ENCODE assay signal across 20 mouse cellular contexts in genomic region chr19:38133986-38134385, GRCm38 (mm10). TPM values are rescaled to one million over a fixed set of nuclear protein-coding genes. Genes with fewer than 3 reads are reported as not detected.
A peak's percentile ranks its signal among the peaks of the same experiment; 100 is the strongest.
DNase-seq lines count a peak whose midpoint lies in the region; ATAC-seq and TF ChIP-seq lines count a peak whose summit lies in the region.
"Had no signal": no experiment of that assay in that cellular context is flagged by ENCODE, and none has a peak within 500 bp of the region (broad histone marks: within the 10 kb centered on the region; RNA-seq: fewer than 3 reads in every experiment).

No protein-coding gene starts in this region.

- DNase-seq in kidney, adult 2 months: no peak
- DNase-seq in intestine, embryonic 14.5 days (ENCODE audit: low spot score): no peak
- no peak for DNase-seq in liver, embryonic 13.5 days
- no peak for DNase-seq in stomach, postnatal 0 days (ENCODE audit: low spot score)
- DNase-seq in adrenal gland, adult 18-20 months (ENCODE audit: low spot score in 2 of 2): no peak
- DNase-seq: adrenal gland, postnatal 36 days; cerebellum, adult 9-11 months; kidney, adult 18-20 months; left cerebral cortex, postnatal 4 days; thymus, postnatal 4 days had no signal

- no peak for TF ChIP-seq EP300 in stomach, postnatal 0 days (optimal IDR thresholded peaks at IDR 0.05)

- H3K9me3 ChIP-seq in kidney, embryonic 16.5 days (ENCODE audit: low read length): no peaks in the 10 kb centered on the region
- H3K9me3 ChIP-seq in intestine, embryonic 14.5 days (ENCODE audit: control insufficient read depth, low read length): no peaks in the 10 kb centered on the region
- H3K9me3 ChIP-seq in liver, embryonic 13.5 days (replicated peaks): no peaks in the 10 kb centered on the region
- H3K9me3 ChIP-seq in stomach, postnatal 0 days (ENCODE audit: control insufficient read depth, low read length): no peaks in the 10 kb centered on the region
- no peaks in the 10 kb centered on the region for H3K9me3 ChIP-seq in midbrain, embryonic 15.5 days
- H3K9me3 ChIP-seq: lung, embryonic 15.5 days had no signal

- H3K27me3 ChIP-seq in kidney, embryonic 16.5 days (ENCODE audit: insufficient read depth, low read length): no peaks in the 10 kb centered on the region
- H3K27me3 ChIP-seq in kidney, adult 2 months (replicated peaks; ENCODE audit: control insufficient read depth, insufficient read depth, low read length): no peaks in the 10 kb centered on the region
- no peaks in the 10 kb centered on the region for H3K27me3 ChIP-seq in intestine, embryonic 14.5 days (replicated peaks; ENCODE audit: control insufficient read depth, insufficient read depth, low read length)
- H3K27me3 ChIP-seq in liver, embryonic 13.5 days: no peaks in the 10 kb centered on the region
- no peaks in the 10 kb centered on the region for H3K27me3 ChIP-seq in stomach, postnatal 0 days (ENCODE audit: control insufficient read depth, insufficient read depth, low read length)
- H3K27me3 ChIP-seq in midbrain, embryonic 15.5 days (replicated peaks): no peaks in the 10 kb centered on the region
- H3K27me3 ChIP-seq: lung, embryonic 15.5 days had no signal

- H3K4me1 ChIP-seq in kidney, embryonic 16.5 days (ENCODE audit: insufficient read depth, low read length): no peaks in the 10 kb centered on the region
- H3K4me1 ChIP-seq in kidney, adult 2 months (ENCODE audit: control insufficient read depth, insufficient read depth, low read length): no peaks in the 10 kb centered on the region
- no peaks in the 10 kb centered on the region for H3K4me1 ChIP-seq in intestine, embryonic 14.5 days (replicated peaks; ENCODE audit: control insufficient read depth, insufficient read depth, low read length)
- peaks cover 13% of the 10 kb centered on the region for H3K4me1 ChIP-seq in liver, embryonic 13.5 days (replicated peaks)
- H3K4me1 ChIP-seq in stomach, postnatal 0 days (replicated peaks; ENCODE audit: control insufficient read depth, insufficient read depth): no peaks in the 10 kb centered on the region
- no peaks in the 10 kb centered on the region for H3K4me1 ChIP-seq in midbrain, embryonic 15.5 days
- H3K4me1 ChIP-seq: lung, embryonic 15.5 days had no signal

- H3K4me3 ChIP-seq in kidney, embryonic 16.5 days (ENCODE audit: low read length): no peak overlapping the region
- no peak overlapping the region for H3K4me3 ChIP-seq in kidney, adult 2 months (ENCODE audit: insufficient read depth, low read depth, low read length)
- no peak overlapping the region for H3K4me3 ChIP-seq in intestine, embryonic 14.5 days (ENCODE audit: low read depth, low read length)
- H3K4me3 ChIP-seq in liver, embryonic 13.5 days (replicated peaks): no peak overlapping the region
- H3K4me3 ChIP-seq in stomach, postnatal 0 days (ENCODE audit: low read depth, low read length): no peak overlapping the region
- H3K4me3 ChIP-seq in midbrain, embryonic 15.5 days: no peak overlapping the region
- H3K4me3 ChIP-seq: lung, embryonic 15.5 days had no signal

- TF ChIP-seq POLR2A in kidney, adult 2 months (IDR thresholded peaks at IDR 0.05; ENCODE audit: low read depth, low read length): no peak

- no peak overlapping the region for H3K27ac ChIP-seq in kidney, embryonic 16.5 days (ENCODE audit: low read length)
- no peak overlapping the region for H3K27ac ChIP-seq in kidney, adult 2 months (ENCODE audit: insufficient read depth, low read depth, low read length)
- H3K27ac ChIP-seq in intestine, embryonic 14.5 days (ENCODE audit: low read depth): no peak overlapping the region
- H3K27ac ChIP-seq in liver, embryonic 13.5 days: peak overlapping the region; percentile 62
- no peak overlapping the region for H3K27ac ChIP-seq in stomach, postnatal 0 days (replicated peaks)
- H3K27ac ChIP-seq in midbrain, embryonic 15.5 days: no peak overlapping the region
- H3K27ac ChIP-seq: lung, embryonic 15.5 days had no signal

- ATAC-seq in kidney, embryonic 16.5 days (ENCODE audit: low FRiP score, low TSS enrichment): peak; percentile 71
- ATAC-seq in intestine, embryonic 14.5 days (replicated peaks; ENCODE audit: low FRiP score, low TSS enrichment, low read depth): peak; percentile 88
- peak; percentile 88 for ATAC-seq in liver, embryonic 13.5 days (ENCODE audit: low read depth)
- peak; percentile 47; the same call in 1 of the 2 replicates for ATAC-seq in stomach, postnatal 0 days (ENCODE audit: low FRiP score, low TSS enrichment)
- ATAC-seq in midbrain, embryonic 15.5 days (replicated peaks): no peak

- H3K4me2 ChIP-seq in kidney, embryonic 16.5 days (replicated peaks; ENCODE audit: low read depth, low read length): no peak overlapping the region
- no peak overlapping the region for H3K4me2 ChIP-seq in intestine, embryonic 14.5 days (ENCODE audit: low read length)
- no peak overlapping the region for H3K4me2 ChIP-seq in liver, embryonic 13.5 days
- H3K4me2 ChIP-seq in stomach, postnatal 0 days (replicated peaks; ENCODE audit: low read depth): no peak overlapping the region
- no peak overlapping the region for H3K4me2 ChIP-seq in midbrain, embryonic 15.5 days
- H3K4me2 ChIP-seq: lung, embryonic 15.5 days had no signal

- H3K9ac ChIP-seq in kidney, embryonic 16.5 days (replicated peaks; ENCODE audit: low read length): no peak overlapping the region
- no peak overlapping the region for H3K9ac ChIP-seq in intestine, embryonic 14.5 days (ENCODE audit: low read length)
- H3K9ac ChIP-seq in liver, embryonic 13.5 days: no peak overlapping the region
- no peak overlapping the region for H3K9ac ChIP-seq in stomach, postnatal 0 days (ENCODE audit: low read length)
- H3K9ac ChIP-seq in midbrain, embryonic 15.5 days: no peak overlapping the region
- H3K9ac ChIP-seq: lung, embryonic 15.5 days had no signal

- no peaks in the 10 kb centered on the region for H3K36me3 ChIP-seq in kidney, embryonic 16.5 days (ENCODE audit: insufficient read depth, low read length)
- no peaks in the 10 kb centered on the region for H3K36me3 ChIP-seq in kidney, adult 2 months (ENCODE audit: control insufficient read depth, insufficient read depth, low read length)
- no peaks in the 10 kb centered on the region for H3K36me3 ChIP-seq in intestine, embryonic 14.5 days (ENCODE audit: control insufficient read depth, insufficient read depth, low read length)
- no peaks in the 10 kb centered on the region for H3K36me3 ChIP-seq in liver, embryonic 13.5 days
- H3K36me3 ChIP-seq in stomach, postnatal 0 days (ENCODE audit: control insufficient read depth, insufficient read depth, low read length): no peaks in the 10 kb centered on the region
- H3K36me3 ChIP-seq in midbrain, embryonic 15.5 days (replicated peaks): no peaks in the 10 kb centered on the region
- H3K36me3 ChIP-seq: lung, embryonic 15.5 days had no signal

- WGBS in kidney, embryonic 16.5 days: 65% methylated on average over 11 of the region's 11 CpGs
- WGBS in kidney, adult 2 months: 46% methylated on average over 11 of the region's 11 CpGs
- 28% methylated on average over 11 of the region's 11 CpGs for WGBS in intestine, embryonic 14.5 days
- WGBS in liver, embryonic 13.5 days (ENCODE audit: insufficient replicate concordance): 47% methylated on average over 11 of the region's 11 CpGs
- 32% methylated on average over 11 of the region's 11 CpGs for WGBS in stomach, postnatal 0 days
- 64% methylated on average over 11 of the region's 11 CpGs for WGBS in midbrain, embryonic 15.5 days

- TF ChIP-seq CTCF in kidney, adult 2 months (conservative IDR thresholded peaks at IDR 0.05; ENCODE audit: insufficient read depth, insufficient read length, low read depth, low read length): no peak
- TF ChIP-seq CTCF in stomach, postnatal 0 days (IDR thresholded peaks at IDR 0.05; ENCODE audit: low read depth): no peak

RNA-seq across cellular contexts. Expression of gene Pde6c, which starts 1.4 kb away (rescaled TPM):
- polyA plus RNA-seq in kidney, embryonic 16.5 days (2015; fragmentation: Nextera tagmentation; extraction: Ambion mirVana): 0.10 TPM in 1 of 2 replicates, not detected in the other
- polyA plus RNA-seq in kidney, adult 2 months (2012; rRNA removed): not detected in 2 replicates
- polyA plus RNA-seq in intestine, embryonic 14.5 days (2014; fragmentation: Nextera tagmentation; extraction: Ambion mirVana): 0.08 and 0.15 TPM in 2 replicates
- 4.0 and 4.9 TPM in 2 replicates for polyA plus RNA-seq in liver, embryonic 13.5 days (2015; fragmentation: Nextera tagmentation; extraction: Ambion mirVana)
- polyA plus RNA-seq in stomach, postnatal 0 days (2015; fragmentation: Nextera tagmentation; extraction: Ambion mirVana): 0.02 and 0.11 TPM in 2 replicates
- not detected for total RNA-seq in adrenal gland, adult 18-20 months (2021)
- polyA plus RNA-seq in midbrain, embryonic 15.5 days (2015; fragmentation: Nextera tagmentation; extraction: Ambion mirVana): 0.06 and 0.17 TPM in 2 replicates
- total RNA-seq: adrenal gland, postnatal 36 days; gastrocnemius, adult 8-10 months; heart, adult 8-10 months; megakaryocyte, adult 5-6 weeks had no signal
- polyA plus RNA-seq: embryonic facial prominence, embryonic 11.5 days; hindbrain, embryonic 11.5 days; lung, embryonic 15.5 days; neural tube, embryonic 14.5 days had no signal

RNA-seq across cellular contexts. Expression of gene Rbp4, which starts 8.9 kb away (rescaled TPM):
- 5.0 and 9.1 TPM in 2 replicates for polyA plus RNA-seq in kidney, embryonic 16.5 days (2015; fragmentation: Nextera tagmentation; extraction: Ambion mirVana)
- polyA plus RNA-seq in kidney, adult 2 months (2012; rRNA removed): 17.6 and 23.6 TPM in 2 replicates
- 79.7 and 96.6 TPM in 2 replicates for polyA plus RNA-seq in intestine, embryonic 14.5 days (2014; fragmentation: Nextera tagmentation; extraction: Ambion mirVana)
- 1,559 and 1,745 TPM in 2 replicates for polyA plus RNA-seq in liver, embryonic 13.5 days (2015; fragmentation: Nextera tagmentation; extraction: Ambion mirVana)
- polyA plus RNA-seq in stomach, postnatal 0 days (2015; fragmentation: Nextera tagmentation; extraction: Ambion mirVana): 21.3 and 31.7 TPM in 2 replicates
- total RNA-seq in adrenal gland, adult 18-20 months (2021): 100 to 1,000 TPM in 1 of 2 experiments, 10 to 100 TPM in 1; 42.9 to 149 TPM
- polyA plus RNA-seq in midbrain, embryonic 15.5 days (2015; fragmentation: Nextera tagmentation; extraction: Ambion mirVana): 3.6 and 10.5 TPM in 2 replicates
- total RNA-seq: megakaryocyte, adult 5-6 weeks had no signal

RNA-seq across cellular contexts. Expression of gene Ffar4, which starts 37.1 kb away (rescaled TPM):
- polyA plus RNA-seq in kidney, embryonic 16.5 days (2015; fragmentation: Nextera tagmentation; extraction: Ambion mirVana): 1.3 and 1.4 TPM in 2 replicates
- 1.8 and 2.2 TPM in 2 replicates for polyA plus RNA-seq in kidney, adult 2 months (2012; rRNA removed)
- polyA plus RNA-seq in intestine, embryonic 14.5 days (2014; fragmentation: Nextera tagmentation; extraction: Ambion mirVana): 7.0 and 10.4 TPM in 2 replicates
- 0.12 and 0.17 TPM in 2 replicates for polyA plus RNA-seq in liver, embryonic 13.5 days (2015; fragmentation: Nextera tagmentation; extraction: Ambion mirVana)
- polyA plus RNA-seq in stomach, postnatal 0 days (2015; fragmentation: Nextera tagmentation; extraction: Ambion mirVana): 6.8 and 7.5 TPM in 2 replicates
- 10 to 100 TPM; 14.0 to 40.8 TPM for total RNA-seq in adrenal gland, adult 18-20 months (2021)
- polyA plus RNA-seq in midbrain, embryonic 15.5 days (2015; fragmentation: Nextera tagmentation; extraction: Ambion mirVana): 0.20 and 0.43 TPM in 2 replicates
- total RNA-seq: heart, adult 8-10 months; layer of hippocampus, adult 18-20 months had no signal
- polyA plus RNA-seq: embryonic facial prominence, embryonic 11.5 days; hindbrain, embryonic 11.5 days had no signal

Comparison
In these comparisons a context has a peak if more than half of its experiments do, and no peak if none do; other contexts are left out.
1. RNA of gene Rbp4, which starts 8.9 kb away (polyA plus RNA-seq): 1,559 to 1,745 TPM in liver, embryonic 13.5 days; 79.7 to 96.6 TPM in intestine, embryonic 14.5 days, 21.3 to 31.7 TPM in stomach, postnatal 0 days, 17.6 to 23.6 TPM in kidney, adult 2 months, 5.0 to 9.1 TPM in kidney, embryonic 16.5 days and 3.6 to 10.5 TPM in midbrain, embryonic 15.5 days; every median in the first group is over 10 times any median in the second.